Mouse (Mus musculus): ENCODE measurements at regions not wholly inside any gene's neighbourhood (a gene's known extent, or its start where the extent isn't known, plus 50 kb on each side); places are given as distances from the start of the nearest gene placed in this dataset.

- no peak for DNase-seq
These were observed 151.9 kb upstream of the Tgfbr2 start for GRCm38 (mm10) chr9:116327080-116327479.

GRCm38 (mm10) chr9:116324971-116325370, 149.8 kb upstream of the Tgfbr2 start:
- DNase-seq = no peak

GRCm38 (mm10) chr9:116323871-116324721, 148.9 kb upstream of the Tgfbr2 start:
- peak; percentile 63 for DNase-seq

DNA sequence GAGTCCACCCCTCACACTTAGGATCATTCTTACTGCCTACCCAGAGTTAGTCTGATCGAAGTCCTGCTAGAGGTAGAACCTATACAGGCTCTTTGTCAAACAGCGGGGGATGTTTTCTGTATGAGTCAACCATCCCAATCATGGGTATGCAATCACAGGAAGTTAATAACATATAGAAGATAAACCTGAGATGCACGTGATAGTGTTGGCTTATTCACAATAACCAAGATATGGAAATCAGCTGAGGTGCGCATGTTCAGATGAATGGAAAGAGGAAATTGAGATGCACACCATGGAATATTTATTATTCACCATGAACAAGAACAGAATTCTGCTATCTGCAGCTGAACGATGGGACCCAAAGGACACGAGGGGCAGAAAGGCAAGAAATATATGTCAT, 146.7 kb upstream of the Tgfbr2 start:
- DNase-seq = no peak

DNA sequence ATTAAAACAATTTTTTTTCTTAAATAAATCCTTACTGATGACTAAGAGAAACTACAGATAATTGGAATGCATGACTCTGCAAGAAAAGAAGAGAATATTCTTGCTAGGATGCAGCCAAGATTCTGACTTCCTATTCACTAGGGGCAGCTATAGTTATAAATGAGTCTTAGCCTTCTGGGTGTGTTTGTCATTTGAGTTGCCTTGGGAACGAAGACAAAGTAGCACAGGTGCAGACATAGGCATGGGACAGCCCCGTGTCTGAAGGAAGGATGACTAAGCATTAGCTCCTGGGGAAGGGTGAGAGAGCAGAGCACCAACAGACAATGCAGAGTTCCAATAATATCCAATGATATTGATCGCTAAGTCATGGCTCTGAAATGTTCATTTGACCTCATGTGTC, 144.3 kb upstream of the Tgfbr2 start:
- DNase-seq = no peak

GRCm38 (mm10) chr9:116316582-116317095, 141.5 kb upstream of the Tgfbr2 start:
- no peak for DNase-seq

DNA sequence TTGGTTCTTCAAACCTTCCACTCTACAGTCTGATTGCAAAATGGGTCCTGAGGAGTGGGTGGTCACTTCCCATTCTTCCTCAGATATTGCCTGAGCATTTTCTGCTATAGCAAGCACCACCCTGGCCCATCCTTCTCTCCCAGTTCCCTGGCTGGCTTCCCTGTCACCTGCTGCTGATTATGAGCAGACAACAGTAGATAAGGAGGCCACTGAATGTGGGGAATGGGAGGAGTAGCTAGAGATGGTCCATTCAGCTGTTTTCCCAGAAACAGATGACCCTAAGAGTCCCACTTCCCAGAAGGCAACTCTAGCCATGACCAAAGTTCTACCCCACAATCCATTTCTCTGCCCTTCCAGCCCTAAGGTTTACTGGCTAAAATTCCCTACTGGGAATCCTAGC, 139.6 kb upstream of the Tgfbr2 start:
- no peak for DNase-seq

DNA sequence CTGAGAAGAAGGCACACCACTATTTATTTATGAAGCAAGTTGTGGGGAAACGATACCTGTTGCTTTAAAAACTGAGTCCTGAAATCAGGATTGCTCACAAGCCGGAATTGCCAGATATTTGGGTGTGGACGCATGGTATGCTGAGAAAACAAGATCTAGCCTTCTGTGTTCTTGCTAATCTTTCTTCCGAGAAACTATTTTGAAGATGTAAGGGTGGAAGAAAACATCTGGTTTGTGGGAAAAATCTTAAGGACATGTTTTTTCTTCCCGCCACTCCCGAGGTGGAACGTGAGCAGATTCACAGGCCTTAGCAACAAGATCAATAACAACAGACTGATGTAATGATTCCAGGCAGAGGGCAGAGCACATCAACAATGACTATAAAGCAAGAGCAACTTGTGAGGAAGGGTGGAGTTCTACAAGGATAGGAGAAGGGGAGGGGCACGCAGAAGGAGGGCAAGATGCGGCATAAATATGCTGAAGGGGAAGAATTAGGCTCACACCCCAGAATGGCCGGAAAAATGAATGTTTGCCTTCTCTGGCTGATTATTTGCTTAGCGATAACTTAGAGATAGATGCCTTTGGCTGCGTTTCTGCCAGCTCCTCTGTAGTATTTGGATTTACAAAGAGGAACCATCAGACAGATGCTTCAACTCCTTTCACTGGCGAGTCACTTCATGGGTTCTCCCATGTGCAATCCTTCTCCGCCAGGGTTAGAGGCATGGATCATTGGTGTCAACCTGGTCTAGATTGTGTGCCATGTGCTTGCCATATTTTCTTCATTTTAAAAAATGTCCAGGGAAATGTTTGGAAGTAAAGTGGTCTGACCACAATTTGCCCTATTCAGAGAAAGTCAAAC, 139.0 kb upstream of the Tgfbr2 start:
- no peak for DNase-seq

- no peak for DNase-seq
These were observed 136.2 kb upstream of the Tgfbr2 start for GRCm38 (mm10) chr9:116311364-116311763.

DNA sequence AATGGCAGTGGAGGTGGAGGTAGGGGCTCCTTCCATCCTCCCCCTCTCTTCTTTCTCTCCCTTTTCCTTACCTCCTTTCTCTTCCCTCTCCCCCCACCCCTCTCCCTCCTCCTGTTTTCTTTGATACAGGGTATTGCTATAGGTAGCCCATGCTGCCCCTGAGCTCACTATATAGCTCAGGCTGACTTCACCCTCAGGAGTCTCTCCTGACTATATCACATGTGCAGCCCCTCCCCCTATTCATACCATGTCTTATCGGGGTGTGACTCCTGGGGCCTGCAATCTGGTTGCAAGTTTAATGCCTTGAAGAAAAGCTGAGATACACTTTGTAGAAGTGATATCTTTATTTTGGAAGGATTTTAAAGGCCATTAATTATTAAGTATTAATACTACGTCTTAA, 126.4 kb upstream of the Tgfbr2 start:
- no peak for DNase-seq

GRCm38 (mm10) chr9:116298791-116299190, 123.6 kb upstream of the Tgfbr2 start:
- DNase-seq = no peak

GRCm38 (mm10) chr9:116296349-116296748, 121.2 kb upstream of the Tgfbr2 start:
- no peak for DNase-seq

DNA sequence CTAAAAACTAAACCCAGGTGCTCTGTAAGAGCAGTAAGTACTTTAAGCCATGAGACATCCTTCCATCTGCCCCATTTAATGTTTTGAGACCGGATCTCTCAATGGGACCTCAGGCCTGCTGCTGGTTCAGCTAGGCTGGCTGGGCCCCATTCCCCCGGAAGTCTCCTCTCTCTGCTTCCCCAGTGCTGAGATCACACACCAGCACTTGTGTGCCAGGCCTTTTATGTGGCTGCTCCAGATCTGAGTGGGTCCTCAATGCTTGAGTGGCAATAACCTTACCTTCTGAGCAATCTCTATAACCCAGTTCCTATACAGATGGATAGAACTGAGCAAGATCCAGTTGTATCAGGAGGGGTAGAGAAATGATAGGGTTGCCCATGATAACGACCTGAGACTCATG, 118.9 kb upstream of the Tgfbr2 start:
- no peak for DNase-seq

DNA sequence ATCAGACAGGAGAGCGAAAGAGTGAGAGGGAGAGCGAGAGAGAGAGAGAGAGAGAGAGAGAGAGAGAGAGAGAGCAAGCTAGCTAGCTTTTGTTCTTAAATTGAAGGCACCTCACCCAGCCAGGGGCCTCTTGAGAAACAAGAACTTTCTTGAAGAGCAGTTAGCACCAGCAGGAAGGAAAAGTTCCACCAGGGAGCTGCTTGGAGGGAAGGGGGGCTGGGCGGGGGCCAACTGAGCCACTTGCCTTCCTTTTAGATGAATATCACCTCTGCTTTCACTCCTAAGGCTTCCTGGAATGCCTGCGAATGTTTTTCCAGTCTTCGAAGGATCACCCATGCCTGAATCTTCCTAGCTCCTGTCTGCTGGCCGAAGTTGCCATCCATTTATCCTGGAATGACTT, 118.0 kb upstream of the Tgfbr2 start:
- DNase-seq = peak; percentile 40

DNA sequence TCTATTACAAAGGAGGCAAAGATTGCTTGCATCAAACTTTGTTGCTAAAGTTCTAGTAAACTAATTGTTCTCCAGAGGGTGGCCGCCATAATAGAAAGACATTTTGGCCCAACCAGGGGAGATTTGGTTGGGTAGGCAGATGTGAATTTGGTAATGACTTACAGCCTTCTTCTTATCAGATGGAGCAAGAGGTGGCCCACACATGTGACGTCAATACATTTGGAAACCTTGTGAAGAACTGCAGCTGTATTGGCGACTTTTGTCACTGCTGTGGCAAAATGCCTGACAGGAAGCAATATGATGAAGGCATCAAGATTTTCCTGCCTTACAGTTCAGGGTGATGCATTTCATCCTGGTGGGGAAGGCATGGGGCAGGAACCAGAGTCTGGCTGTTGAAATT, 116.5 kb upstream of the Tgfbr2 start:
- no peak for DNase-seq

- no peak for DNase-seq
These were observed 115.7 kb upstream of the Tgfbr2 start for GRCm38 (mm10) chr9:116290896-116291295.

GRCm38 (mm10) chr9:116285691-116286431, 110.7 kb upstream of the Tgfbr2 start:
- no peak for DNase-seq

GRCm38 (mm10) chr9:116283790-116284526, 108.8 kb upstream of the Tgfbr2 start:
- DNase-seq = no peak

DNA sequence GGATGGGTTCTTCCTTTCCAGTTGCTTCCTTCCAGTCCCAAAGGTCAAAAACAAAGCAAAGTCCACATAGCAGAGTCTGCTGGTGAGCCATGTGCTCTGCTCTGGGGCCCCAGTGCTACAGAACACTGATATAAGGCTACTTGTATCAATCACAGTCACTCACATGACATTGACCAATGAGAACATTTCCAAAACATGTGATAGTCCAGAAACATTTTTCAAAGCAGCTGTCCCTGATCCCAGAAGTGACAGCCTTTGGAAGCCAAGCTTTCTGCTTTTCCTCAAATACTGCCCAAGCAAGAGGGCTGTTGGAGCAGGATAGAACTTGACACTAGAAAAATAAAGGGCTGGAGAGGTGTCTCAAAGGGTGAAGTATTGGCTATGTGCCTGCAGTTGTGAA, 106.5 kb upstream of the Tgfbr2 start:
- peak; percentile 71 for DNase-seq

DNA sequence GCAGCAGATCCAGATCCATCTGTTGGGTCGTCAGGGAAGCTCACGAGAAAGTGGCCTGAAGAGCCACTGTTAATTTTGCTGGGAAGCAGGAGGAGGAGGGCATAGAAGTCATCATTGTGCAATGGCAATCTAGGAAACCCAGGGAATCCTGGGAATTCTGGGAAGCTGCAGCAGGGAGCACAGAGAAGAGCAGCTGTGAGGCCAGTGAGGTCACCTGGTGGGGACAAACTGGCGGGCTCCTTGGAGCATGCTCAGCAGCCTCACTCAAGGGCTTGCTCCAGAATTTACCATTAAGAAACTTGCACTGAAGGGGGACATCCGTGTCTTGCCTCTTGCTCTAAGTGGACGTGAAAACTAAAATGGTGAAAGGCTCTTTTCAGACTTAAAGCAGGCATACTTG, 105.0 kb upstream of the Tgfbr2 start:
- DNase-seq = peak; percentile 33

- DNase-seq = no peak
These were observed 103.7 kb upstream of the Tgfbr2 start for GRCm38 (mm10) chr9:116278862-116279261.

- peak; percentile 34 for DNase-seq
These were observed 102.6 kb upstream of the Tgfbr2 start for GRCm38 (mm10) chr9:116277736-116278135.

Measured in lung, postnatal 14 days (tissue).